Mouse (Mus musculus) liver, adult 2 months (tissue): ENCODE measurements around the gene Guca1a. TPM values are rescaled to one million over a fixed set of nuclear protein-coding genes. Genes with fewer than 3 reads are reported as not detected.
A peak's percentile ranks its signal among the peaks of the same experiment; 100 is the strongest.

Experiments used
- DNase-seq: peaks from one replicate; pipeline ENCODE4 v3.0.0-alpha.2; 2011; ENCODE audit warnings: low read depth, low spot score; ENCODE audit errors: extremely low read depth
- H3K27ac ChIP-seq: fragments of 200-500 bp; replicated peaks from 2 replicates; pipeline ENCODE4 v1.5.1; 2012; ENCODE audit warnings: low read depth, mild to moderate bottlenecking, control low read depth, inconsistent platforms, low read length; ENCODE audit not compliant: insufficient read depth
- H3K27me3 ChIP-seq: fragments of 200-500 bp; 2 replicates; pipeline ENCODE4 v1.6.1; 2012; ENCODE audit warnings: mild to moderate bottlenecking, moderate library complexity, low read length, inconsistent platforms; ENCODE audit not compliant: control insufficient read depth, insufficient read depth
- H3K36me3 ChIP-seq: fragments of 200-500 bp; 2 replicates; pipeline ENCODE4 v1.6.1; 2012; ENCODE audit warnings: low read length, inconsistent platforms; ENCODE audit not compliant: control insufficient read depth, insufficient read depth
- H3K4me1 ChIP-seq: fragments of 200-500 bp; 2 replicates; pipeline ENCODE4 v1.6.1; 2011; ENCODE audit warnings: low read length; ENCODE audit not compliant: control insufficient read depth, insufficient read depth
- H3K4me3 ChIP-seq: fragments of 200-500 bp; 2 replicates; pipeline ENCODE4 v1.5.1; 2011; ENCODE audit warnings: low read depth, mild to moderate bottlenecking, control low read depth, low read length, moderate library complexity; ENCODE audit not compliant: insufficient read depth
- H3K79me2 ChIP-seq: fragments of 200-500 bp; 2 replicates; pipeline ENCODE4 v1.6.1; 2012; ENCODE audit warnings: inconsistent platforms, mild to moderate bottlenecking, low read length, moderate library complexity; ENCODE audit not compliant: control insufficient read depth, insufficient read depth
- H3K9ac ChIP-seq: fragments of 200-500 bp; 2 replicates; pipeline ENCODE4 v1.6.1; 2012; ENCODE audit warnings: low read depth, mild to moderate bottlenecking, control low read depth, inconsistent platforms, low read length
- CTCF ChIP-seq: fragments of 200-500 bp; IDR thresholded peaks from 2 replicates; pipeline ENCODE4 v1.5.1; 2011; ENCODE audit warnings: low read depth, low read length, control low read depth
- POLR2A ChIP-seq: fragments of 200-500 bp; IDR thresholded peaks from 2 replicates; pipeline ENCODE4 v1.6.1; 2011; ENCODE audit warnings: low read length, control low read depth; ENCODE audit not compliant: insufficient read depth; ENCODE audit errors: extremely low read depth
- WGBS: fragments of 180-500 bp; shearing (Covaris S2); methylation state at CpG from one replicate; pipeline ENCODE4 v1.1.7; 2018; 5-methylcytosine and 5-hydroxymethylcytosine counted together
- polyA plus RNA-seq: library from polyadenylated mRNA; depleted of rRNA; stranded (reverse); fragments of >200 nt; gene quantifications from 2 replicates; pipeline ENCODE4 v1.2.3, GENCODE M21; 2012
- total RNA-seq: library from RNA; depleted of rRNA; stranded (reverse); fragments of >200 nt; gene quantifications from 2 replicates; pipeline ENCODE4 v1.2.3, GENCODE M21; 2014

Guca1a gene
- total and polyA plus RNA-seq, 2 experiments: 0.55 to 2.7 TPM

DNA sequence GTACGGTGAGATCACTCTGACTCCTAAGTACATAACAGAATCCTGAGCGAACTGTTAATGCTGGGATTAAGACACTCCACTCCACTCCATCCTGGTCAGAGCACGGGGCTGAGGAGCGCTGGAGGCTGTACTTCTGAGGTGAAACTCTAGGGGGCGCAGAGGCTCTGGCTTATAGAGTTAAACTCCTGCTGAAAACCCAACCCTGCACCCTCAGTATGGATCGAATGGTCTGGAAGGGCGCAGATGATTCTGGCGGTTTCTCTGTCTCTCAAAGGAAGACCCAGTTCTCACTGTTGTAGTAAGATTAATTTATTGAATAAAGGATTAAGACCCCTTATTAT is 8.1 kb upstream of the Guca1a start:
- Histone ChIP-seq H3K27ac (no peak overlapping the region), H3K4me3 (no peak overlapping the region), H3K9ac (no peak overlapping the region), H3K36me3 (no peaks in the 10 kb centered on the region), H3K27me3 (0 out of 2 replicates have a peak, but pooled peaks cover 3% of the 10 kb centered on the region), H3K4me1 (no peaks in the 10 kb centered on the region), H3K79me2 (no peaks in the 10 kb centered on the region)
- DNase-seq: peak; percentile 41
- WGBS: 15% methylated on average over 8 of the region's 8 CpGs
- TF ChIP-seq POLR2A (no peak), CTCF (peak; percentile 86)

DNA sequence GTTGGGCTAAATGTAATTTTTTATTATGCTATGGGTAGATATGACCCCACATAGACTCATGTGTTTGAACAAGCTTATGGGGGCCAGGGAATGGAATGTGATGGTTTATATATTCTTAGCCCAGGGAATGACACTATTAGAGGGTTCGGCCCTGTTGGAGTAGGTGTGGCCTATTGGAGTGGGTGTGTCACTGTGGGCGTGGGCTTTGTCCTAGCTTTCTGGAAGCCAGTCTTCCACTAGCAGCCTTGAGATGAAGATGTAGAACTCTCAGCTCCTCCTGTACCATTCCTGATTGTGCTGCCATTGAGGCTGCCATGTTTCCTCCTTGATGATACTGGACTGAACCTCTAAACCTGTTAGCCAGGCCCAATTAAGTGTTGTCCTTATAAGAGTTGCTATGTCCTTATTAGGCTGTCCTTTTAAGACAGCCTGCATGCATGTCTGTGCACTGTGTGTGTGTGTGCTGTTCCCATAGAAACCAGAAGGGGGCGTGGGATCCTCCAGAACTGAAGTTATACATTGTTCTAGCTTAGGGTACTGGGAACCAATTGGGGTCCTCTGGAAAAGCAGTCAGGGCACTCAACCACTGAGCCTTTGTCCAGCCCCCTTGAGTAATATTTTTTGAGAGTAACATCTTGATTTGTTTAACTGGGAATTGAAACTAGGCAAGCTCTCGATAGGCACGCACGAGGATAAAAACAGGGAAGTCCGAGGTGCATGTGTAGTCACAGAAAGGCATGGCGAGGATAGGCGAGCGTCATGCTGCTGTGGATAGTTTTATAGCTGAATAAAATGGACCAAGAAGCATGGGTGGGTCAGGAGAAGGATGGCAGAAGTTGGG is 7.6 kb upstream of the Guca1a start:
- Histone ChIP-seq H3K27ac (no peak overlapping the region), H3K79me2 (no peaks in the 10 kb centered on the region), H3K27me3 (0 out of 2 replicates have a peak, but pooled peaks cover 3% of the 10 kb centered on the region), H3K9ac (no peak overlapping the region), H3K36me3 (no peaks in the 10 kb centered on the region), H3K4me3 (no peak overlapping the region), H3K4me1 (no peaks in the 10 kb centered on the region)
- no peak for TF ChIP-seq CTCF
- 58% methylated on average over 10 of the region's 10 CpGs for WGBS
- DNase-seq: no peak

DNA sequence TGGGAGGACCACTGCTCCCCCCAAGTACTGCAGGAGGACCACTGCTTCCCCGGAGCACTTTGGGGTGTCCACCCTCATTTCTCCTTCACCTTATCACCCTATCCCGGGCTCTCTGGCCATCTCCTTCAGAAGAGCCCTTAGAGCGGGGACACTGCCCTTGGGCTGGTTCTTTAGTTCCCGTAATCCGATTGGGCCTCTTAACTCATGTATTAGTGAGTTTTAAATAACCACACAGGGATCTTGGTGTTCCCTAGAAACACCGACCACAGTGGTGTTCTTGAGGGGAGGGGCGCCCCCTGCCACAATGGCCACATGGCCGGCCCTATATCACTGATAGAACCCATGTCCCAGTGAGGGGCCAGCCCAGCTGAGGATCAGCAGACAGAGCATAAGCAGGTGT is 1.3 kb downstream of the Guca1a start:
- TF ChIP-seq CTCF (no peak), POLR2A (no peak)
- WGBS: 86% methylated on average over 8 of the region's 8 CpGs
- H3K27me3 ChIP-seq: no peaks in the 10 kb centered on the region

DNA sequence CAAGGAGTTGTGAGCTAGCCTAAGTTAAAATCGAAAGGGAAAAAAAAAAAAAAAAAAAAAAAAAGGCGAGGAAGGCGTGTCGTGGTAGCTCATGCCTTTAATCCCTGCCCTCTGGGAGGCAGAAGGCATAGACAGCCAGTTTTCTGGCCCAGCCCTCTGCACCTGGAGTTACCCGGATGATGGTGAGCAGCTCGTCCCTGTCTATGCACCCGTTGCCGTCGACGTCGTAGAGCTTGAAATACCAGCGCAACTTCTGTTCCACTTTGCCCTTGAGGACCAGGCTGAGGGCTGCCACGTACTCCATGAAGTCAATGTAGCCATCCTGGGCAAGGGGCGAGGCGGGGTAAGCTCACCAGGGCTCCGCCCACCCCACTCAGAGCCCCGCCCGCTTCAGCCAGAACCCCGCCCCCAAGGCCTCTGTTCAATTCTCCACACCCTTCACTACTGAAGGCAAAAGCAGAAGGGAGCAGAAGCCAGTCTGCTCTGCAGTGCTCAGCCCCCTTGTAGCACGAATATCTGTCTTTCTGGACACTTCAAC is 4.9 kb downstream of the Guca1a start:
- WGBS: 3% methylated on average over 20 of the region's 20 CpGs
- no peaks in the 10 kb centered on the region for H3K79me2 ChIP-seq
- H3K36me3 ChIP-seq: no peaks in the 10 kb centered on the region
- peak overlapping the region; percentile 43 for H3K4me3 ChIP-seq
- peaks cover 6% of the 10 kb centered on the region for H3K4me1 ChIP-seq
- TF ChIP-seq POLR2A: no peak
- TF ChIP-seq CTCF: no peak
- no peak overlapping the region; the same call in 1 of the 2 replicates for H3K27ac ChIP-seq
- peak overlapping the region; percentile 31 for H3K9ac ChIP-seq
- H3K27me3 ChIP-seq: no peaks in the 10 kb centered on the region
- peak; percentile 82 for DNase-seq

More for the DNA sequence above, 1.3 kb downstream of the Guca1a start:
- Histone ChIP-seq H3K4me1 (peaks cover 6% of the 10 kb centered on the region), H3K9ac (no peak overlapping the region), H3K27ac (no peak overlapping the region), H3K4me3 (no peak overlapping the region), H3K36me3 (no peaks in the 10 kb centered on the region), H3K79me2 (no peaks in the 10 kb centered on the region)
- DNase-seq: no peak

DNA sequence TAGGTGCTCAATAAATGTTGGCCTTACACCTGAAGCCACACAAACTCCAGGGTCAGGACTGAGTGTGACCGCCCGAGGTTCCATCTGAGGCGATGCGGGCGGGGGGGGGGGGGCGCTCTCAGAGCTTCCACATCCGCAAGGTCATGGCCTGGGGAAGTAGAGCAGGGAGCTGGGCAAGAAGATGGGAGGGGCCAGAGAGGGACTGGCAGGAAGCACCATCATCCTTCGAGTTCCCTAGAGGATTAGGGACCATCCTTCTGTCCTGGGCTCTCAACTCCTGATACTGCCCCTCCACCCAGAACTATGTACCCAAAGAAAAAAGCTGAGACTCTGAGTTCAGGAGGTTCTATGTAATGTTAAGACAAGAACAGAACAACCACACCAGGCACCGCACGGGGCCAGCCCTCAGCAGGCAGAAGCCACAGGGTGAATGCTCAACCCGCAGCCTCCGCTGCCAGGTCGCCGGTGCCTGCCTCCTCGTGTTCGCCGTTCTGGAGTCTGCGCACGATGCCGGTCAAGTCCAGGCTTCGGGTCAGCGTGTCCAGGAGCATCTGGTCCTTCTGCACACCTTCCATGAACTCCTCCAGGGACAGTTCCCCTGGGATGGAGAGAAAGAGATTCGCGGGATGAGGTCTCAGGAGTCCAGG is 6.0 kb downstream of the Guca1a start:
- Histone ChIP-seq H3K4me1 (peaks cover 6% of the 10 kb centered on the region), H3K4me3 (peak overlapping the region; percentile 27), H3K36me3 (no peaks in the 10 kb centered on the region), H3K27me3 (no peaks in the 10 kb centered on the region), H3K79me2 (no peaks in the 10 kb centered on the region), H3K9ac (peak overlapping the region; percentile 15), H3K27ac (no peak overlapping the region)
- 26% methylated on average over 24 of the region's 24 CpGs for WGBS
- no peak for DNase-seq
- TF ChIP-seq CTCF: no peak
- TF ChIP-seq POLR2A: no peak
